Mouse (Mus musculus) kidney, postnatal 10 days (tissue): Measurements from ENCODE around the gene Gkap1.
A peak's percentile ranks its signal among the peaks of the same experiment; 100 is the strongest.

Experiments
- DNase-seq: peaks from one replicate; pipeline ENCODE4 v3.0.0; 2021; ENCODE audit warnings: mixed read lengths

The Gkap1 gene

DNA sequence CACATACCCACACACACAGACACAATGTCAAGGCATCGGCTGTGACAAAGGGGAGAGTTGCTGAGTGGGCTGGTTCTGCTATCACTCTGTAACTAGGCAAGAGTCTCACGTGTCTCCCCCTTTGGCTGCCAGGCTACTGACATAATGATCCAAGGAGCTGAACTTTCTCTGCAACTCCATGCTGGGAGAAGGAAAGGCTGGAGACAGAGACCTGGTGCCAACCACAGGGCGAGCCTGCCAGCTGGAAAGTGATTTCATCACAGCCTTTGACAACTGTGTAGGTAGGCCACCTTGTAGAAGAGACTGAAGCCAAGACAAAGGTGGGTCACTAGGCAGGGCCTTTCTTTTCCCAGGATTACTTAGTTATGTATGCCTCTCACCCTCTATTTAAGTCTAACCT is 78.3 kb downstream of the Gkap1 start:
- DNase-seq, result no peak

GRCm38 (mm10) chr13:58194908-58195307 is 80.6 kb downstream of the Gkap1 start:
- no peak for DNase-seq

GRCm38 (mm10) chr13:58193221-58193620 is 82.3 kb downstream of the Gkap1 start:
- no peak for DNase-seq

- no peak for DNase-seq
Measured at GRCm38 (mm10) chr13:58192146-58192545, 83.4 kb downstream of the Gkap1 start.

DNA sequence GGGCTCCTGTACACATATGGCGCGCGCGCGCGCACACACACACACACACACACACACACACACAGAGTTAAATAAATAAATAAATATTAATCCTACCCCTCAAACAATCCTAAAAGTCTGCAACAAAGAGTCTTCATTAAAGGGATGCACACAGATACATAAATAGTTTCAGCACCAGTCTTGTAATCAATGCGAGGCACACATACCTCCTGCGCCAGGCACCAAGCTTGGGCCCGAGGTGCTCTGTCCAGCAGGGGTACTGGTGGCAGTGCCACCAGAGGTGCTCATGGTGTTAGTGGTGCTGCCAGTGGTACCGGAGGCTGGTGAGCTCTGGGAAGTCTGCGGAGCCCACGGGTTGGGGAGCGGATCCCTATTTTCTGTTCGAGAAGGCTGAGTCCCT is 84.0 kb downstream of the Gkap1 start:
- no peak for DNase-seq

DNA sequence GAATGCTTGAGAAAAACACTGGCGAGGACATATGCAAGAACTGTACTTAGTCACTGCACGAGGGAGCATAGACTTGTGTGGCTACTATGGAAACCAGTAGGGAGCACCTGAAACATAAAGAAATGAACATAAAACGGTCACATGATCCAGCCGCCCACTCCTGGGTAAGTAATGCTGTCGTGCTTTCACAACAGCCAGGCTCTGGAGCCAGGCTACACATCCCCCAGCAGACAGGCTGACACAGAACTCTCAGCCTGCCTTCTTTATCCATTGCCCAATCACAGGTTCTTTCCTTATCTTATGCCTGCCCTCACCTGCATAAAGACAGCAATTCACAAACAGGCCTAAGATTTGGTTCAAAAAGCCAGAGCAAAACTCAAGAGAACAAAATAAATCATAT is 86.0 kb downstream of the Gkap1 start:
- no peak for DNase-seq

DNA sequence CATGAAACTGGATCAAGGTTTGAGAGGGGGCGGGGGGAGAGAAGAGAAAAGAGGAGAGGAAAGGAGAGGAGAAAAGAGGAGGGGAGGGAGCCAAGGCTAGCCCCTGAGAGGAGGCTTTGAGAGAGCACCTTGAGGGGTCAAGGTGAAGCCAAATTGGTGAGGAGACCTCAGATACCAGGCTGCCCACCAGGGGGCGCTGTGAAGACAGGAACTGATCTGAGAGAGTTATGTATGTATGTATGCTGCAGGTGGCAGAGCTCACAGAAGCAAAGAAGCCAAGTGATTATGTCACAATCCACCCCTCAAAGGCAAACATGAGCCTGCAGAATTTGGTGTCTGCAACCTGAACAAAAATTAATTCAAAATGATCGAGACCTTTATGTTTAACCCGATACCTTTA is 87.1 kb downstream of the Gkap1 start:
- DNase-seq, result peak; percentile 93

DNA sequence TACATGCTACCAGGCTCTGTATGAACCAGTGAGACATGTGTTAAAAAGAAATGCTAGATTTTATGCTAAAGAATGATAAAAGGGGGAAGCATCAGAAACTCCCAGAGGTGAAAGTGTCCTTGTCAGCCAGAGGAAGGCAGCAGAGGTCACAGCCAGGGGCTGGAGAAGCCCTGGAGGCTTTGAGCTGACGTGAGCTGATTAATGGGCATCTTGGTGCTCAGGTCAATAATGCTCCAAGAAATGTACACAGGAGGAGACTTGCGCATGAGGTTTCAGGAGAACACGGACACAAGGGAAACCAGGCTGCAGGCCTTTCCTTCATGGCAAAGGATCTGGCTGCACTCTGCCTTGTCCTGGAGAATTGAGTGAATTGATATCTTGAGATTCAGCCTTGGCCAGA is 87.7 kb downstream of the Gkap1 start:
- DNase-seq, result no peak

GRCm38 (mm10) chr13:58186281-58186680 is 89.2 kb downstream of the Gkap1 start:
- no peak for DNase-seq

- no peak for DNase-seq
Measured at GRCm38 (mm10) chr13:58184111-58184510, 91.4 kb downstream of the Gkap1 start.
